Mouse (Mus musculus) heart, postnatal 0 days (tissue): ENCODE results near the gene Spem1. TPM values are rescaled to one million over a fixed set of nuclear protein-coding genes. Genes with fewer than 3 reads are reported as not detected.

Experiments
- ATAC-seq: fragments of 200-750 bp; cut with Nextera tagmentation; 2 replicates; pipeline ENCODE4 v1.8.0; 2017; ENCODE audit warnings: low read depth, moderate number of reproducible peaks, moderate library complexity; ENCODE audit not compliant: insufficient read depth
- DNase-seq: peaks from one replicate; pipeline ENCODE4 v3.0.0-alpha.2; 2016; ENCODE audit warnings: low spot score
- H3K27ac ChIP-seq: fragments of 300-500 bp; sonication (generic); 2 replicates; pipeline ENCODE4 v1.5.1; 2014; ENCODE audit warnings: low read depth, mild to moderate bottlenecking
- H3K27me3 ChIP-seq: fragments of 300-500 bp; sonication (generic); 2 replicates; pipeline ENCODE4 v1.6.1; 2014; ENCODE audit warnings: low read length, mixed read lengths; ENCODE audit not compliant: control insufficient read depth, insufficient read depth
- H3K36me3 ChIP-seq: fragments of 300-500 bp; sonication (generic); replicated peaks from 2 replicates; pipeline ENCODE4 v1.6.1; 2014; ENCODE audit warnings: low read length, mixed read lengths; ENCODE audit not compliant: control insufficient read depth, insufficient read depth
- H3K4me1 ChIP-seq: fragments of 300-500 bp; sonication (generic); 2 replicates; pipeline ENCODE4 v1.6.1; 2014; ENCODE audit warnings: antibody characterized with exemption; ENCODE audit not compliant: control insufficient read depth, insufficient read depth
- H3K4me2 ChIP-seq: fragments of 300-500 bp; sonication (generic); 2 replicates; pipeline ENCODE4 v1.6.1; 2014; ENCODE audit warnings: low read depth, mild to moderate bottlenecking, low read length, moderate library complexity
- H3K4me3 ChIP-seq: fragments of 300-500 bp; sonication (generic); 2 replicates; pipeline ENCODE4 v1.5.1; 2014; ENCODE audit warnings: low read depth, low read length
- H3K9ac ChIP-seq: fragments of 300-500 bp; sonication (generic); replicated peaks from 2 replicates; pipeline ENCODE4 v1.6.1; 2014; ENCODE audit warnings: low read depth, low read length, mixed read lengths
- H3K9me3 ChIP-seq: fragments of 300-500 bp; sonication (generic); replicated peaks from 2 replicates; pipeline ENCODE4 v1.6.1; 2016; ENCODE audit warnings: low read length; ENCODE audit not compliant: control insufficient read depth
- CTCF ChIP-seq: IDR thresholded peaks from 2 replicates; pipeline ENCODE4 v1.5.1; 2016; ENCODE audit warnings: antibody characterized with exemption, control low read depth, low read depth
- EP300 ChIP-seq: IDR thresholded peaks from 2 replicates; pipeline ENCODE4 v1.6.1; 2016; ENCODE audit warnings: antibody characterized with exemption, low read depth
- WGBS: fragments of 180-500 bp; shearing (Covaris S2); extraction: QIAGEN DNeasy Blood & Tissue Kit; methylation state at CpG from one replicate; pipeline ENCODE4 v1.1.7; 2014; 5-methylcytosine and 5-hydroxymethylcytosine counted together
- polyA plus RNA-seq: library from polyadenylated mRNA; unstranded; fragments of >200 nt; fragmentation: Nextera tagmentation; extraction: Ambion mirVana; gene quantifications from 2 replicates; pipeline ENCODE4 v1.2.1, GENCODE M21; 2015
- total RNA-seq: library from RNA; depleted of rRNA; stranded (reverse); fragments of >200 nt; gene quantifications from 2 replicates; pipeline ENCODE4 v1.2.3, GENCODE M21; 2014; ENCODE audit warnings: low replicate concordance

Spem1 gene
- total and polyA plus RNA-seq, 2 experiments from 2014 or later: not detected

GRCm38 (mm10) chr11:69818365-69818764, 3.6 kb downstream of the Spem1 start, which contains the start of gene Spem2:
Spem2 (minus strand) TSS chr11:69818465.
- H3K36me3 ChIP-seq: no peaks in the 10 kb centered on the region
- no peak within 1 kb of the TSS for H3K9ac ChIP-seq
- H3K27ac ChIP-seq: no peak within 1 kb of the TSS
- 60% methylated on average over 2 of the region's 2 CpGs for WGBS
- DNase-seq: no peak
- TF ChIP-seq EP300: no peak
- no peak for TF ChIP-seq CTCF
- H3K4me3 ChIP-seq: no peak within 1 kb of the TSS
- no peaks in the 10 kb centered on the region for H3K9me3 ChIP-seq
- ATAC-seq: no peak
- no peaks in the 10 kb centered on the region for H3K27me3 ChIP-seq
- no peaks in the 10 kb centered on the region for H3K4me1 ChIP-seq
- no peak within 1 kb of the TSS for H3K4me2 ChIP-seq

DNA sequence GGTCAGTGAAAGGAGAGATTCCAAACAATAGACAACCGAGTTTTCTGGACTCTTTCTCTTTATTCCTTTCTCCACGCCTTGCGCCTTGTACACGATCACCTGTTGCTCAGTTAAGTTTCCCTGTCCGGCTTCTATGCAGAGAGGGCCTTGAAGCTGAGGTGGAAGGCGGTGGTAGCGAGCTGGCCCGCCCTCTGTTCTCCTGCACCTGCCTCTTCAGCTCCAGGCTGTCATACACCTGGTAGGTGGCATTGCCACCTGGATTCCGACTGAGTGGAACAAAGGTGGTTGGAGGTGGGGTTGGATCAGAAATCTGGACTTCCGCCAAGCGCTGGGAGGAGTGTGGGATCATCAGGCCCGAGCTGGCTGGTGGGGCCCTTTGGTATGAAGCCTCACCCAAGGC, 5.5 kb downstream of the Spem1 start:
- TF ChIP-seq CTCF (no peak), EP300 (no peak)
- DNase-seq: no peak
- WGBS: 85% methylated on average over 12 of the region's 12 CpGs
- Histone ChIP-seq H3K4me3 (no peak overlapping the region), H3K27ac (no peak overlapping the region), H3K36me3 (no peaks in the 10 kb centered on the region), H3K9me3 (no peaks in the 10 kb centered on the region), H3K9ac (no peak overlapping the region), H3K4me2 (no peak overlapping the region), H3K27me3 (no peaks in the 10 kb centered on the region), H3K4me1 (no peaks in the 10 kb centered on the region)
- ATAC-seq: no peak

GRCm38 (mm10) chr11:69815155-69815554, 6.8 kb downstream of the Spem1 start, which contains the start of gene Gm39566:
Gm39566 (minus strand) TSS chr11:69815298.
- WGBS: 44% methylated on average over 10 of the region's 10 CpGs
- no peak within 1 kb of the TSS for H3K27ac ChIP-seq
- no peaks in the 10 kb centered on the region for H3K27me3 ChIP-seq
- no peak within 1 kb of the TSS for H3K9ac ChIP-seq
- H3K36me3 ChIP-seq: no peaks in the 10 kb centered on the region
- H3K4me1 ChIP-seq: no peaks in the 10 kb centered on the region
- ATAC-seq (no peak), DNase-seq (no peak)
- H3K9me3 ChIP-seq: no peaks in the 10 kb centered on the region
- H3K4me3 ChIP-seq: no peak within 1 kb of the TSS
- no peak for TF ChIP-seq EP300
- TF ChIP-seq CTCF: no peak
- no peak within 1 kb of the TSS for H3K4me2 ChIP-seq

- no peak for TF ChIP-seq EP300
- TF ChIP-seq CTCF: no peak
- H3K27ac ChIP-seq: no peak overlapping the region
- H3K9me3 ChIP-seq: no peaks in the 10 kb centered on the region
- no peak overlapping the region for H3K4me2 ChIP-seq
- no peak for DNase-seq
- H3K27me3 ChIP-seq: 0 out of 2 replicates have a peak, but pooled peaks cover 2% of the 10 kb centered on the region
- H3K4me3 ChIP-seq: no peak overlapping the region
- no peak for ATAC-seq
- no peak overlapping the region for H3K9ac ChIP-seq
- H3K36me3 ChIP-seq: no peaks in the 10 kb centered on the region
- no peaks in the 10 kb centered on the region for H3K4me1 ChIP-seq
These were observed 11.7 kb downstream of the Spem1 start for GRCm38 (mm10) chr11:69810280-69810679.

DNA sequence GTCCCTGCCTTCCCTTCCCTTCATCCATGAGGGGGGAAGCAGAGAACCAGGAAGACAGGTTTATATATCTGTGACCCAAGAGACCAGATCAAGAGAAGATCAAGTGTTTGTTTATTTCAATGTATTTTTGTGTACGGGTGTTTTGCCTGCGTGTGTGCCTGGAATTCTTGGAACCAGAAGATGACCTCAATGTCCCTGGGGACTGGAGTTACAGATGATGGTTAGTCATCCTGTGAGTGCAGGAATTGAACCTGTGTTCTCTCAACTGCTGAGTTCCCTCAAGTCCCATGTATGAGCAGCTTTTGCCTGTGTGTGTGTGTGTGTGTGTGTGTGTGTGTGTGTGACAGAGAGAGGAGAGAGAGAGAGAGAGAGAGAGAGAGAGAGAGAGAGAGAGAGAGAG, 14.3 kb downstream of the Spem1 start:
- peaks cover 10% of the 10 kb centered on the region; the same call in 1 of the 2 replicates for H3K27me3 ChIP-seq
- H3K27ac ChIP-seq: no peak overlapping the region
- DNase-seq: no peak
- peaks cover 11% of the 10 kb centered on the region for H3K4me1 ChIP-seq
- no peaks in the 10 kb centered on the region for H3K9me3 ChIP-seq
- ATAC-seq: no peak
- WGBS: 66% methylated on average over 2 of the region's 2 CpGs
- H3K9ac ChIP-seq: no peak overlapping the region
- TF ChIP-seq CTCF (no peak), EP300 (no peak)
- no peak overlapping the region for H3K4me3 ChIP-seq
- no peaks in the 10 kb centered on the region for H3K36me3 ChIP-seq
- H3K4me2 ChIP-seq: no peak overlapping the region

GRCm38 (mm10) chr11:69806378-69806777, 15.6 kb downstream of the Spem1 start:
- 81% methylated on average over 4 of the region's 4 CpGs for WGBS
- Histone ChIP-seq H3K27ac (no peak overlapping the region), H3K4me1 (peaks cover 21% of the 10 kb centered on the region), H3K4me2 (no peak overlapping the region), H3K36me3 (no peaks in the 10 kb centered on the region), H3K9me3 (no peaks in the 10 kb centered on the region), H3K9ac (no peak overlapping the region), H3K27me3 (peaks cover 22% of the 10 kb centered on the region), H3K4me3 (no peak overlapping the region)
- ATAC-seq: no peak
- DNase-seq: no peak
- TF ChIP-seq CTCF (0 out of 2 replicates have a peak, but pooled peaks have one; percentile 13), EP300 (no peak)
